Mouse (Mus musculus): ENCODE results near the gene Sub1. TPM values are rescaled to one million over a fixed set of nuclear protein-coding genes. Genes with fewer than 3 reads are reported as not detected.
A peak's percentile ranks its signal among the peaks of the same experiment; 100 is the strongest.

Gene Sub1
- polyA plus RNA-seq, 1 experiment from 2014 or later: 873 TPM

DNA sequence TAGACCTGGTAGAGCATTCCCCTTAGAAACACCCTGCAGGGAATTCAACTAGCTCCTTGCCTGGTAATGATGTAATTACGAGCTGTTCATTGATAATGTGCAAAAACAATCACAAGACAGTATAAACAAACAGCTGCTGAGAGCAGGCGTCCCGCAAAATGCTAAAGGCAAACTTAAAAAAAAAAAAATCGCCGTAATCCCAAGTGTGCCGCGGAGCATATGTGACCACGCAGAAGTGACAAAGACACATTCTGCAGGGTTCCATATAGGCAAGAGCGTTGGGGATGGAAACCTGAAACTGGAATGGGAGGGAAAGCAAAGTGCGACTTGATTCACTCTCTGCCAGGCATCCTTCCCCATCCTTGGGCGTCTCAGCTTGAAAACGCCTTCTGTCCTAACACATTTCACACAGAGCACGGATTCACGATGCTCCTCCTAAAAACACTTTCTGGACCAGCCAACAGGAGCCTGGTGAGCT is 28.0 kb upstream of the Sub1 start:
- no peaks in the 10 kb centered on the region for H3K27me3 ChIP-seq (ENCODE audit: control insufficient read depth, insufficient read depth, low read length)
- no peak for DNase-seq (ENCODE audit: low spot score)
- no peak overlapping the region for H3K9ac ChIP-seq (replicated peaks; ENCODE audit: low read length)
- no peak overlapping the region for H3K4me2 ChIP-seq (ENCODE audit: low read depth, low read length)
- no peaks in the 10 kb centered on the region for H3K36me3 ChIP-seq (replicated peaks; ENCODE audit: control insufficient read depth, insufficient read depth, low read depth, low read length)
- 54% methylated on average over 14 of the region's 14 CpGs for WGBS
- H3K9me3 ChIP-seq (replicated peaks; ENCODE audit: control insufficient read depth, low read length): no peaks in the 10 kb centered on the region
- no peaks in the 10 kb centered on the region for H3K4me1 ChIP-seq (ENCODE audit: control insufficient read depth, insufficient read depth, low read length)
- H3K27ac ChIP-seq (replicated peaks; ENCODE audit: low read depth, low read length): no peak overlapping the region
- ATAC-seq (replicated peaks; ENCODE audit: insufficient number of reproducible peaks, low FRiP score, low TSS enrichment, low read depth): no peak
- H3K4me3 ChIP-seq (ENCODE audit: low read depth, low read length): no peak overlapping the region

DNA sequence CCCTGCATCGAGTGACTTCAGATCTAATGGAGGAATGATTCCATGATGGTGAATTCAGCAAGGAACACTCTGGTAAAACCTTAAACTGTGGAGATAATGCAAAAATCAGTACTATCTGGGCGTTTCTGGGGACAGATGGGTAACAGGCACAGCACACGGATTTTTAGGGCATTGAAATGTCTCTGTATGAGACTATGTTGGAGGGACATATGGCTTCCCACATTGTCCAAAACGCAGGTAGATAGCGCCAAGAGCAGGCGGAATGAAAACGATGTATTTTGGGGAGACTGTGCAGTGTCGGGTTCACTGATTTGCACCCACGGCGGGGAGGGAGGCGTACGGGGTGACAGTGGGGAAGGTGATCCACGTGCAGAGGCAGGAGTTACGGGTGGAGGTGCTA is 22.7 kb upstream of the Sub1 start:
- no peak overlapping the region for H3K27ac ChIP-seq (replicated peaks; ENCODE audit: low read depth, low read length)
- 93% methylated on average over 14 of the region's 14 CpGs for WGBS
- no peak overlapping the region for H3K9ac ChIP-seq (replicated peaks; ENCODE audit: low read length)
- no peak overlapping the region for H3K4me3 ChIP-seq (ENCODE audit: low read depth, low read length)
- DNase-seq (ENCODE audit: low spot score): no peak
- no peaks in the 10 kb centered on the region for H3K27me3 ChIP-seq (ENCODE audit: control insufficient read depth, insufficient read depth, low read length)
- no peaks in the 10 kb centered on the region for H3K4me1 ChIP-seq (ENCODE audit: control insufficient read depth, insufficient read depth, low read length)
- H3K36me3 ChIP-seq (replicated peaks; ENCODE audit: control insufficient read depth, insufficient read depth, low read depth, low read length): no peaks in the 10 kb centered on the region
- H3K4me2 ChIP-seq (ENCODE audit: low read depth, low read length): no peak overlapping the region
- H3K9me3 ChIP-seq (replicated peaks; ENCODE audit: control insufficient read depth, low read length): no peaks in the 10 kb centered on the region
- no peak for ATAC-seq (replicated peaks; ENCODE audit: insufficient number of reproducible peaks, low FRiP score, low TSS enrichment, low read depth)

DNA sequence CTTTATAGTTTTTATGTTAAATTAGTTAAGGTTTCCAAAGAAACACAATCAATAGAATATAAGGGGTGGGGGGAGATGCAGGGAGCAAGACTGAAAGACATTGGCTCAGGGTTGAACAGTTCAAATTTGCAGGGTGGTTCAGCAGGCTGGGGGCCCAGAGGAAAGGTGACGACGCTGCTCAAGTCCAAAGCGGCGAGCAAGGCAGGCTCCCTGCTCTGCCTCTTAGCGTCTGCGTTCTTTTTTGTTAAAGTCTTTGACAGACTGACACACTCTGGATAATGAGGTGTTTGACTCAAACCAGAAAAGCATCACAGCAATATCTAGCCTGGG is 21.6 kb upstream of the Sub1 start:
- H3K27ac ChIP-seq (replicated peaks; ENCODE audit: low read depth, low read length): no peak overlapping the region
- no peak overlapping the region for H3K4me2 ChIP-seq (ENCODE audit: low read depth, low read length)
- no peaks in the 10 kb centered on the region for H3K9me3 ChIP-seq (replicated peaks; ENCODE audit: control insufficient read depth, low read length)
- H3K4me3 ChIP-seq (ENCODE audit: low read depth, low read length): no peak overlapping the region
- H3K9ac ChIP-seq (replicated peaks; ENCODE audit: low read length): no peak overlapping the region
- ATAC-seq (replicated peaks; ENCODE audit: insufficient number of reproducible peaks, low FRiP score, low TSS enrichment, low read depth): no peak
- H3K36me3 ChIP-seq (replicated peaks; ENCODE audit: control insufficient read depth, insufficient read depth, low read depth, low read length): no peaks in the 10 kb centered on the region
- H3K4me1 ChIP-seq (ENCODE audit: control insufficient read depth, insufficient read depth, low read length): no peaks in the 10 kb centered on the region
- no peaks in the 10 kb centered on the region for H3K27me3 ChIP-seq (ENCODE audit: control insufficient read depth, insufficient read depth, low read length)
- no peak for DNase-seq (ENCODE audit: low spot score)
- WGBS: 82% methylated on average over 6 of the region's 6 CpGs

DNA sequence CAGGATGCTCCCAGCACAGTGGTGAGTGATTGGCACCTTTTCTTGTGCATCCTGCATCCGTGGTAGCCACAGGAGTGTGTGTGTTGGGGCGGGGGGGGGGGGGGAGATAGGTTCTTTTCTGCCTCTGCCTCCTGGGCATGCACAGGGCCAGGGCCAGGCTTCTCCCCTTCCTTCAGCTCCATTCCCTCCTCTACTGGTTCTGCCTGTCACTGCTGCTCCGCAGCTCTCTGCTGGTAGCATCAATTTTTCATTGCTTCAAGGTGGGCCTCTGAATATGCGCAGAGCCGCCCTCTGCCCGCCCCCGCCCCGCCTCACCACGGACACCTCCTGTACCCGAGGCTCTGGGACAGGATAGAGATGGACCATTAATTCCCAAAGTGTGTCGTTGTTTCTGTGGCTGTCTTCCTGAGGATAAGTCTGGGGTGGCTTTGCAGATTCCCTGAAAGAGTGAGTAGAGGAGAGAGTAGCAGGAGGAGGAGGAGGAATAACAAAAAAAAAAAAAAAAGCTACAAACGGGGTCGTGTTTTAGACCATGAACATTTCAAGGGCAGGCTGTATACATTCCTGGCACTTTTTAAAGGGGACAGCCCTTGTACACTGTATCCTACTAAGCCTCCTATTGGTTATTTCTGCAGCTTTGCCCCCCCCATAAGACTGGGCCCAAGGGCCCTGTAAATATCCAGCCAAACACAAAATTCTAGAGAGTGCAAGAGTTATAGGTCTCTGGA is 21.1 kb upstream of the Sub1 start:
- ATAC-seq (replicated peaks; ENCODE audit: insufficient number of reproducible peaks, low FRiP score, low TSS enrichment, low read depth): no peak
- Histone ChIP-seq H3K9me3 (replicated peaks; ENCODE audit: control insufficient read depth, low read length) (no peaks in the 10 kb centered on the region), H3K4me3 (ENCODE audit: low read depth, low read length) (no peak overlapping the region), H3K4me1 (ENCODE audit: control insufficient read depth, insufficient read depth, low read length) (no peaks in the 10 kb centered on the region), H3K4me2 (ENCODE audit: low read depth, low read length) (no peak overlapping the region), H3K27ac (replicated peaks; ENCODE audit: low read depth, low read length) (no peak overlapping the region), H3K9ac (replicated peaks; ENCODE audit: low read length) (no peak overlapping the region), H3K27me3 (ENCODE audit: control insufficient read depth, insufficient read depth, low read length) (no peaks in the 10 kb centered on the region), H3K36me3 (replicated peaks; ENCODE audit: control insufficient read depth, insufficient read depth, low read depth, low read length) (no peaks in the 10 kb centered on the region)
- 44% methylated on average over 12 of the region's 13 CpGs for WGBS
- no peak for DNase-seq (ENCODE audit: low spot score)

GRCm38 (mm10) chr15:12014197-12014905 is 17.6 kb upstream of the Sub1 start:
- DNase-seq (ENCODE audit: low spot score) (no peak), ATAC-seq (replicated peaks; ENCODE audit: insufficient number of reproducible peaks, low FRiP score, low TSS enrichment, low read depth) (no peak)
- 74% methylated on average over 5 of the region's 5 CpGs for WGBS
- H3K4me2 ChIP-seq (ENCODE audit: low read depth, low read length): no peak overlapping the region
- H3K9me3 ChIP-seq (replicated peaks; ENCODE audit: control insufficient read depth, low read length): no peaks in the 10 kb centered on the region
- no peak overlapping the region for H3K27ac ChIP-seq (replicated peaks; ENCODE audit: low read depth, low read length)
- H3K4me3 ChIP-seq (ENCODE audit: low read depth, low read length): no peak overlapping the region
- no peaks in the 10 kb centered on the region for H3K36me3 ChIP-seq (replicated peaks; ENCODE audit: control insufficient read depth, insufficient read depth, low read depth, low read length)
- H3K27me3 ChIP-seq (ENCODE audit: control insufficient read depth, insufficient read depth, low read length): no peaks in the 10 kb centered on the region
- H3K4me1 ChIP-seq (ENCODE audit: control insufficient read depth, insufficient read depth, low read length): no peaks in the 10 kb centered on the region
- H3K9ac ChIP-seq (replicated peaks; ENCODE audit: low read length): no peak overlapping the region

GRCm38 (mm10) chr15:12013532-12014196 is 16.9 kb upstream of the Sub1 start:
- H3K27me3 ChIP-seq (ENCODE audit: control insufficient read depth, insufficient read depth, low read length): no peaks in the 10 kb centered on the region
- no peak overlapping the region for H3K4me2 ChIP-seq (ENCODE audit: low read depth, low read length)
- H3K27ac ChIP-seq (replicated peaks; ENCODE audit: low read depth, low read length): no peak overlapping the region
- H3K4me3 ChIP-seq (ENCODE audit: low read depth, low read length): no peak overlapping the region
- no peak overlapping the region for H3K9ac ChIP-seq (replicated peaks; ENCODE audit: low read length)
- no peaks in the 10 kb centered on the region for H3K4me1 ChIP-seq (ENCODE audit: control insufficient read depth, insufficient read depth, low read length)
- no peaks in the 10 kb centered on the region for H3K36me3 ChIP-seq (replicated peaks; ENCODE audit: control insufficient read depth, insufficient read depth, low read depth, low read length)
- DNase-seq (ENCODE audit: low spot score): no peak
- ATAC-seq (replicated peaks; ENCODE audit: insufficient number of reproducible peaks, low FRiP score, low TSS enrichment, low read depth): no peak
- 74% methylated on average over 6 of the region's 6 CpGs for WGBS
- H3K9me3 ChIP-seq (replicated peaks; ENCODE audit: control insufficient read depth, low read length): no peaks in the 10 kb centered on the region

GRCm38 (mm10) chr15:12010602-12011044 is 13.8 kb upstream of the Sub1 start:
- Histone ChIP-seq H3K27ac (replicated peaks; ENCODE audit: low read depth, low read length) (no peak overlapping the region), H3K4me3 (ENCODE audit: low read depth, low read length) (no peak overlapping the region; the same call in 1 of the 2 replicates), H3K4me2 (ENCODE audit: low read depth, low read length) (peak overlapping the region; percentile 26; the same call in 1 of the 2 replicates), H3K4me1 (ENCODE audit: control insufficient read depth, insufficient read depth, low read length) (no peaks in the 10 kb centered on the region), H3K36me3 (replicated peaks; ENCODE audit: control insufficient read depth, insufficient read depth, low read depth, low read length) (no peaks in the 10 kb centered on the region), H3K9me3 (replicated peaks; ENCODE audit: control insufficient read depth, low read length) (no peaks in the 10 kb centered on the region), H3K9ac (replicated peaks; ENCODE audit: low read length) (no peak overlapping the region), H3K27me3 (ENCODE audit: control insufficient read depth, insufficient read depth, low read length) (no peaks in the 10 kb centered on the region)
- 49% methylated on average over 18 of the region's 18 CpGs for WGBS
- DNase-seq (ENCODE audit: low spot score) (no peak), ATAC-seq (replicated peaks; ENCODE audit: insufficient number of reproducible peaks, low FRiP score, low TSS enrichment, low read depth) (no peak)
